Comparison of ENCODE assay signal across 14 mouse cellular contexts in the genomic region with DNA sequence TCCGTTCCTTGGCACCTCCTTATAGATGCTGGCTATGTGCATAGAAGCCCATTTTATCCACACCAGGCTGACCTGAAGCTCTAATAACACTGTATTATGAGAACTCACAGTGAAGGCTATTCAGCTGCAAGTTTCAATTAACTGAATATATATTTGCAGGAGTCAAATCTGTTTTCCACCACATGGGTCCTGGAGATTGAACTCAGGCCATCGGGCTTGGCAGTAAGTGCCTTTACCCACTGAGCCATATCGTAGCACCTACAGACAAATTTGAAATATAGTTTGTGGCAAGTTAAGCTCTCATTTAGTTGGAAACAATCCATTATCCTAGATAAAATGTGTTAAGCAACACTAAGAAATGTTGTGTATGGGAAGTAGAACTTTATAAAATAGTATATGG.
"Had no signal": no experiment of that assay in that cellular context is flagged by ENCODE, and none has a peak within 500 bp of the region (broad histone marks: within the 10 kb centered on the region; RNA-seq: fewer than 3 reads in every experiment).

No protein-coding gene starts in this region.

- DNase-seq: kidney, postnatal 36 days; liver, embryonic 13.5 days; lung, adult 2 months; lung, postnatal 14 days; lung, postnatal 4 days; midbrain, embryonic 14.5 days; right cerebral cortex, adult 18-20 months; right cerebral cortex, postnatal 14 days; right cerebral cortex, postnatal 4 days; thymus, adult 2 months; thymus, postnatal 14 days; thymus, postnatal 4 days had no signal

- H3K4me1 ChIP-seq: liver, embryonic 13.5 days had no signal

- H3K27ac ChIP-seq: kidney, postnatal 0 days; liver, embryonic 13.5 days; stomach, postnatal 0 days had no signal

- H3K36me3 ChIP-seq: liver, embryonic 13.5 days had no signal

- H3K27me3 ChIP-seq: liver, embryonic 13.5 days had no signal

- H3K4me3 ChIP-seq: liver, embryonic 13.5 days had no signal
